Mouse (Mus musculus) lung, embryonic 15.5 days (tissue): ENCODE measurements around the gene Zfpm1. TPM values are rescaled to one million over a fixed set of nuclear protein-coding genes. Genes with fewer than 3 reads are reported as not detected.
A peak's percentile ranks its signal among the peaks of the same experiment; 100 is the strongest.

ENCODE experiments used
- ATAC-seq: fragments of 200-750 bp; cut with Nextera tagmentation; 2 replicates; pipeline ENCODE4 v1.8.0; 2017; ENCODE audit warnings: moderate number of reproducible peaks, borderline replicate concordance; ENCODE audit not compliant: low FRiP score, low TSS enrichment; ENCODE audit errors: extremely low read depth
- H3K27ac ChIP-seq: fragments of 300-500 bp; sonication (generic); 2 replicates; pipeline ENCODE4 v1.5.1; 2015; ENCODE audit warnings: moderate library complexity, mild to moderate bottlenecking, inconsistent platforms
- H3K27me3 ChIP-seq: fragments of 300-500 bp; sonication (generic); 2 replicates; pipeline ENCODE4 v1.6.1; 2015; ENCODE audit warnings: inconsistent platforms
- H3K36me3 ChIP-seq: fragments of 300-500 bp; sonication (generic); 2 replicates; pipeline ENCODE4 v1.6.1; 2015; ENCODE audit warnings: inconsistent platforms
- H3K4me1 ChIP-seq: fragments of 300-500 bp; sonication (generic); 2 replicates; pipeline ENCODE4 v1.6.1; 2015; ENCODE audit warnings: inconsistent platforms
- H3K4me2 ChIP-seq: fragments of 300-500 bp; sonication (generic); 2 replicates; pipeline ENCODE4 v1.6.1; 2015; ENCODE audit warnings: inconsistent platforms, mild to moderate bottlenecking, moderate library complexity
- H3K4me3 ChIP-seq: fragments of 300-500 bp; sonication (generic); 2 replicates; pipeline ENCODE4 v1.5.1; 2015; ENCODE audit warnings: mild to moderate bottlenecking, inconsistent platforms
- H3K9ac ChIP-seq: fragments of 300-500 bp; sonication (generic); 2 replicates; pipeline ENCODE4 v1.6.1; 2015; ENCODE audit warnings: inconsistent platforms
- H3K9me3 ChIP-seq: fragments of 300-500 bp; sonication (generic); 2 replicates; pipeline ENCODE4 v1.6.1; 2016; ENCODE audit warnings: inconsistent platforms
- WGBS: fragments of 180-500 bp; shearing (Covaris S2); methylation state at CpG from one replicate; pipeline ENCODE4 v1.1.7; 2015; 5-methylcytosine and 5-hydroxymethylcytosine counted together
- polyA plus RNA-seq: library from polyadenylated mRNA; unstranded; fragments of >200 nt; fragmentation: Nextera tagmentation; extraction: Ambion mirVana; gene quantifications from 2 replicates; pipeline ENCODE4 v1.2.1, GENCODE M21; 2015

Zfpm1 gene
- 1.3 and 1.6 TPM in 2 replicates for polyA plus RNA-seq

DNA sequence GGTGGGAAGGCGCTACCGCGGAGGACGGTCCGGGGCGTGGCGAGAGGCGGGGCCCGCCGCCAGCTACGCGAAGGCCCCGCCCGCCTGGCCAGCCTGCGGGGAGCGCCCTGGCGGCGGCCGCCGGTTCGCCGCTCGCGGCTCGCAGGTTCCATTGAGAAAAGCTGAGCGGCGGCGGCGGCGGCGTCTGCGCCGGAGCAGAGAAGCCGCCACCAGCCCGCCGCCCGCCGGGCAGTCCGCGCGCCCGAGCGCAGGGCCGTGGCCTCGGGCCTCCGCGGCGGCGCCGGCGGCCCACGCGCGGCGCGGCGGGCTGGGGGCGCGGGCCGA lies at the start of gene Zfpm1:
Gene Zfpm1, plus strand, starts transcription at position 107 of the 324 bp plus-strand sequence.
- 0% methylated on average over 19 of the region's 60 CpGs for WGBS
- Histone ChIP-seq H3K9ac (peak within 1 kb of the TSS; percentile 66), H3K4me1 (peaks cover 40% of the 10 kb centered on the region), H3K9me3 (no peaks in the 10 kb centered on the region), H3K4me2 (peak within 1 kb of the TSS; percentile 99), H3K4me3 (peak within 1 kb of the TSS; percentile 74), H3K27me3 (no peaks in the 10 kb centered on the region), H3K36me3 (no peaks in the 10 kb centered on the region), H3K27ac (peak within 1 kb of the TSS; percentile 76)
- ATAC-seq, result no peak

DNA sequence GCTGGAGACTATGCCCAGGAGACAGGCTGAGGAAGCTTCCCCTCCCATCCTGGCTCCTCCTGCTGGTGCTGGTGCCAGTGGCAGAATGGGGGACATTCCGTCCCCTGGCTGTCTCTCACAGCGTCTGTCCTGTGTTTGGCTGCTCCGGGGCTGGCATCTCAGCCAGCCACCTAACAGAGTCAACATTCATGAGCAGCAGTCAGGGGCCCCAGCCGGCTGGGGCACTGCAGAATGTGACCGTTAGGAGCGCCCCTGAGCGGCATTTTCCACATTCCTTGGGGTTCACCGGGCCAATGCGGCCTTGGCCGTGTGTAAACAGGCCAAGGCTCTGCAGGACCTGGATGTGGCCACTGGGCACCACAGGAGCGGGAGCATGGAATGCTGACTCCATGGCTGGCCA lies 47.9 kb upstream of the Zfpm1 start:
- H3K4me3 ChIP-seq, result no peak overlapping the region
- no peak for ATAC-seq

DNA sequence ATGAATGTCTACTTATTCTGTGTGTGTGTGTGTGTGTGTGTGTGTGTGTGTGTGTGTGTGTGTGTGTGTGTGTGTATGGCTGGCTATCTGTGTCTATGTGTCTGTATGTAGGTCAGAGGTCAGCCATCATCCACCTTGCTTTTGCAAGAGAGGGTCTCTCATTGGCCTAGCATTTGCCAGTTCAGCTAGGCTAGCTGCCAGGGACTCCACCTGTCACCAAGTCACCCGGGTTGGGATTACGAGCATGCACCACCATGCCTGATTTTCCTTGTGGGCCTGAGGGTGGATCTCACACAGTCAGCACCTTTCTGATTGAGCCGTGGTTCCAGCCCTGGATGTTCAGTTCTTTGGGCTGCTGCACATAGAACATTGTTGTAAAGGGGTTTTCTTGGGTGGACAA lies 45.4 kb upstream of the Zfpm1 start:
- Histone ChIP-seq H3K9ac (no peak overlapping the region), H3K27me3 (peaks cover 15% of the 10 kb centered on the region), H3K4me1 (peaks cover 19% of the 10 kb centered on the region), H3K4me3 (no peak overlapping the region), H3K9me3 (no peaks in the 10 kb centered on the region), H3K27ac (no peak overlapping the region), H3K36me3 (no peaks in the 10 kb centered on the region), H3K4me2 (no peak overlapping the region)
- 80% methylated on average over 3 of the region's 3 CpGs for WGBS
- no peak for ATAC-seq

More for the DNA sequence above, 47.9 kb upstream of the Zfpm1 start:
- Histone ChIP-seq H3K27me3 (peaks cover 40% of the 10 kb centered on the region), H3K36me3 (no peaks in the 10 kb centered on the region), H3K9me3 (no peaks in the 10 kb centered on the region), H3K9ac (no peak overlapping the region), H3K27ac (no peak overlapping the region; the same call in 1 of the 2 replicates), H3K4me2 (no peak overlapping the region), H3K4me1 (peaks cover 34% of the 10 kb centered on the region)
- WGBS, result 23% methylated on average over 11 of the region's 11 CpGs

DNA sequence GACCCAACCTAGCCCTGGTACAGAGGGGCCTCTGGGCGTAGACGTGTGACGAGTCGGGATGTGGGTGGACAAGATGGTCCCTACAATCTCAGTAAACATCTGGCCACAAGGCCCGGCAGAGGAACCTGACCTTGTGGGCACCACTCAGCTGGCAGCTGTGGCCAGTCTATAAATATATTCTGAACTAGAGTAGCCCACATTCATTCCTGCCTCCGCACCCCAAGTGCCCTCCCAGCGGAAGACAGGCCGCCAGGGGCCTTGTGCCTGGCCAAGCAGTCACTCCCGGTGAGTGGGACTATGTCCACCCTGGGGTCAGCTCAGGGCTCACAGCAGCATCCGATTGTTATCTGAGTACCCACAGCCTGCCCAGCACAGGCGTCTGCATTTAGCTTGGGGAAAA lies 43.7 kb upstream of the Zfpm1 start:
- WGBS, result 65% methylated on average over 11 of the region's 11 CpGs
- no peaks in the 10 kb centered on the region for H3K36me3 ChIP-seq
- no peak overlapping the region for H3K4me2 ChIP-seq
- H3K4me1 ChIP-seq, result peaks cover 19% of the 10 kb centered on the region
- peaks cover under 1% of the 10 kb centered on the region; the same call in 1 of the 2 replicates for H3K27me3 ChIP-seq
- no peak for ATAC-seq
- H3K27ac ChIP-seq, result no peak overlapping the region
- no peaks in the 10 kb centered on the region for H3K9me3 ChIP-seq
- no peak overlapping the region for H3K9ac ChIP-seq
- H3K4me3 ChIP-seq, result no peak overlapping the region

DNA sequence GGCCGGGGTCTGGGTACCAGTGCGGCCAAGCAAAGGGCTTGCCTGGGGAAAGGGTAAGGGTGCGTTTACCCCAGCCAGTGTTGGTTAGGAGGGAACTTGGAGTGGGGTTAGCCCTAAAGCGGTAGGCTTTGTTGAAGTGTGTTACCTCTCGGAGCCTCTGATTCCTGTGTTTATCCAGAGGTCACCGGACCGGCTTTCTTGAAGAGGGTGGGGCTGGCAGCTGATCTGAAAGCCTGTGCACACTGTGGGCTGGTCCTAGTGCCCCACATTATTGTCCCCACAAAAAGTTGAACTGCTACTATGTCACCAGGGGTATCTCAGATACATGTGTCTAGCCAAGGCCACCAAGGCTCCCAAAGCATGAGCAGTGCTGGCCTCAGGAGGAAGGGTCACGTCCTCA lies 43.2 kb upstream of the Zfpm1 start:
- no peak overlapping the region for H3K9ac ChIP-seq
- H3K36me3 ChIP-seq, result no peaks in the 10 kb centered on the region
- H3K4me3 ChIP-seq, result no peak overlapping the region
- no peaks in the 10 kb centered on the region for H3K27me3 ChIP-seq
- WGBS, result 30% methylated on average over 8 of the region's 8 CpGs
- H3K4me2 ChIP-seq, result no peak overlapping the region
- peaks cover 15% of the 10 kb centered on the region for H3K4me1 ChIP-seq
- ATAC-seq, result no peak
- H3K27ac ChIP-seq, result no peak overlapping the region
- H3K9me3 ChIP-seq, result no peaks in the 10 kb centered on the region

DNA sequence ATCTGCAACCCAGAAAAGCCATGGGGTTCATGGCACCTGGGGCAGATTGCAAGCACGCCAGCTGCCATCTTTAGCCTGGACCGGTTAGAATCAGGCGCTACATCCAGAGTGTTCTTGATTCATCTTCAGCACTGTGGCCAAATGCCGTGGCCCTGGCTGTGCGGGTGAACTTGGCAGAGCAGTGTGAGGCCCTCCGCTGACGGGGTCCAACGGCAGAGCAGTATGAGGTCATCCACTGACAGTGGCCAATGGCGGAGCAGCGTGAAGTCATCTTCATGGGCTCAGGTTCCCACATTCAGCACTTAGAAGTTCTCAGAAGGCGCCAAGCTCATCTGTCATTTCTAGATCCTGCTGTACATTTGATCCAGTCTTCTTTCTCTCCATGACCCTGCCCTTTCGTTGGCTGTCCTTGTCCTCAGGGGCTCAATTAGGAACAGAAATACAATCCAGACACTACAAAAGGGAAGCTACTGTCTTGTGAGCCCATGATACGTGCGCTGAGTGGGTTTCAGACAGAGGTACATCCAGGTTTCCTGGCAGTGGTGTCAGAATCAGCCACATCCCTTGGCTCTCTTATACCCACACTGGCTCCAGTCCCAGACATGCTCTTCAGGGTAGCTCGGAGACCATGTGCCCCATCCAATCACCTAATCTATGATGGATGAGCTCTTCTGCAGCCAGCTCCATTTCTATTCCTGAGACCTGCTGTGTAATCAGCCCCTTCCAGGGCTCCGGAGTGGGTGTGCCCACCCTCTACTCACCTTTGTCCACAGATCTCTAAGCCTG lies 41.5 kb upstream of the Zfpm1 start:
- Histone ChIP-seq H3K27ac (no peak overlapping the region), H3K9me3 (no peaks in the 10 kb centered on the region), H3K4me2 (no peak overlapping the region), H3K9ac (no peak overlapping the region), H3K36me3 (no peaks in the 10 kb centered on the region), H3K4me3 (no peak overlapping the region), H3K4me1 (peaks cover 6% of the 10 kb centered on the region; the same call in 1 of the 2 replicates), H3K27me3 (no peaks in the 10 kb centered on the region)
- 84% methylated on average over 16 of the region's 16 CpGs for WGBS
- no peak for ATAC-seq

DNA sequence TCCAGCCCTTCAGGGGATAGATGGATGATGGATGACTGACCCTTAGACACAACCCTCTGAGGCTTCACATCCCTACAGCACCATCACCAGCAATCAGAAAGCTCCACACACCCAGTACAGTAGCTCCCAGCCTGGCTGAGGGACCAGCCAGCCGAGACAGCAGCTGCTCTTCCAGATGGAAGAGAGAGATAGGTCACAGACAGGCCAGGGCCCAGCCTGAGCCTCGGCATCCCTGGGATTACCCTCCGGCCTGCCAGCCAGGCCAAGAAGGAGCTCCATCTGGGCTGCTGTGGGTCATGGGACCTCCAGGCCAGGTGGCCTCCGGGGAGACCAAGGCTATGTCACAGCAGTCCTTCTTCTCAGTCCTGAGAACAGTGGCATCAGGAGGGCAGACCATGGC lies 38.6 kb upstream of the Zfpm1 start:
- H3K36me3 ChIP-seq, result no peaks in the 10 kb centered on the region
- 66% methylated on average over 4 of the region's 4 CpGs for WGBS

DNA sequence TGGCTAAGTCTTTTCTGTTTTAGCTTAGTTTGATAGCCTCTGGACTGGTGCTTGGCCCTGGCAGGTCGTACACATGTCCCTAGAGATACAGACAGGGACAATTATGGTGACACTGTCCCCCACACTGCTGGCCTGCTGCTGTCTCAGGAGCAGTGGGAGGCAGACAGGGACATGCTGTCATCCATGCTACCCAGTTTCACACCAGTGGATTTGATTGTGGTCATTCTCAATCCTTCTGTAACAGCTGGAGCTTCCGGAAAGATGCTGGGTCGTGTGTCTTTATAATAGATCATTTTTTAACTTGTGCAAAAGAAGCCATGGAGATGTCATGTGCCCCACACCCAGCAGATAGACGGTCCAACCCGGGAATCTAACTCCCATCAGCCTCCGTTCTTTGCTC lies 36.8 kb upstream of the Zfpm1 start:
- H3K4me1 ChIP-seq, result peaks cover 10% of the 10 kb centered on the region
- H3K4me2 ChIP-seq, result no peak overlapping the region
- no peaks in the 10 kb centered on the region for H3K9me3 ChIP-seq
- H3K27ac ChIP-seq, result no peak overlapping the region
- H3K27me3 ChIP-seq, result no peaks in the 10 kb centered on the region
- H3K4me3 ChIP-seq, result no peak overlapping the region
- WGBS, result 62% methylated on average over 6 of the region's 6 CpGs
- no peaks in the 10 kb centered on the region for H3K36me3 ChIP-seq
- no peak for ATAC-seq
- no peak overlapping the region for H3K9ac ChIP-seq

More for the DNA sequence above, 38.6 kb upstream of the Zfpm1 start:
- ATAC-seq, result no peak
- Histone ChIP-seq H3K27ac (no peak overlapping the region), H3K9ac (no peak overlapping the region), H3K27me3 (no peaks in the 10 kb centered on the region), H3K4me3 (no peak overlapping the region), H3K4me1 (peaks cover 15% of the 10 kb centered on the region), H3K4me2 (no peak overlapping the region), H3K9me3 (no peaks in the 10 kb centered on the region)

DNA sequence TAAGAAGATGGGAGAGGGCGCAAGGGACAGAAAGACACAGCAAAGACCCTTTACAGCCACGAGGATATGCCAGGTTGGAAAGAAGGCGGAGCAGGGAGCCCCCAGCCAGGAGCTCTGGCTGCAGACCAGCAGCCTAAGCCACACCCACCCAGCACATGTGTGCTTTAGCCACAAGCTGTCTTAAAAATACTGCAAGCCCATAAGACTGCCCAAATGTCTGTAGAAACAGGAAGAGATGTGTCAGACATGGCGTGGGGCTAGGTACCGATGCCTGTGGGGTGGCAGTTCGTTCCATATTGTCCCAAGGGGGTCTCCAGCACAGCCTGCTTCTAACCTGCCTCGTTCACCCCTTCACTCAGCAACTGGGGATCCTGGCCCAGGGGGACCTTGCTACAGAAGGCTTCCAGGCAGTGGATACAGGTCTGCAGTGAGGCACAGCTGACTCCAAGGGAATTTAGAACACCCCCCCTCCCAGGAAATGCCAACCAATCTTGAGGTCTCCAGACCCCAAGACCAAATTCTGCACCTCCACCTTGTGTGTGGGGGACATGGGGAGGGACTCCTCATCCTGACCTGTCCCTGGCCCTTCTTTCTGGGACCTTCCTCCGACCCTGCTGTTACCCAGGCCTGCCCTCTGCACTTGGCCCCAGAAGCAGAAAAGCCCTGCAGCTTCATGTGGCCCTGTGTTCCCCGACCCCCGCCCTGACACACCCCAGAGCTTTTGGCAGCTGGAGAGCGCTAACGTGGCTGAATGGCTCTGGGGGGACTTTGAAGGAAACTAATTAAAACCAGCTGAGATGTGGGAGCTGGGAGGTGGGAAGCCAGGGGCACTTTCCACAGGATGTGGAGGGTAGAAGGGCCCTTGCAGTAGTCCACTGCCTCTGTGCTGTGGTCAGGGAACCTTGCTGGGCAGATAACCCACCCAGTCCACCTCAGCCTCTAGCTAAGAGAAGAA lies 35.4 kb upstream of the Zfpm1 start:
- no peak overlapping the region for H3K4me2 ChIP-seq
- 38% methylated on average over 12 of the region's 12 CpGs for WGBS
- no peaks in the 10 kb centered on the region for H3K27me3 ChIP-seq
- no peaks in the 10 kb centered on the region for H3K9me3 ChIP-seq
- no peak overlapping the region for H3K9ac ChIP-seq
- H3K36me3 ChIP-seq, result no peaks in the 10 kb centered on the region
- peaks cover 10% of the 10 kb centered on the region for H3K4me1 ChIP-seq
- ATAC-seq, result peak; percentile 55; the same call in 1 of the 2 replicates
- no peak overlapping the region for H3K27ac ChIP-seq
- H3K4me3 ChIP-seq, result no peak overlapping the region

DNA sequence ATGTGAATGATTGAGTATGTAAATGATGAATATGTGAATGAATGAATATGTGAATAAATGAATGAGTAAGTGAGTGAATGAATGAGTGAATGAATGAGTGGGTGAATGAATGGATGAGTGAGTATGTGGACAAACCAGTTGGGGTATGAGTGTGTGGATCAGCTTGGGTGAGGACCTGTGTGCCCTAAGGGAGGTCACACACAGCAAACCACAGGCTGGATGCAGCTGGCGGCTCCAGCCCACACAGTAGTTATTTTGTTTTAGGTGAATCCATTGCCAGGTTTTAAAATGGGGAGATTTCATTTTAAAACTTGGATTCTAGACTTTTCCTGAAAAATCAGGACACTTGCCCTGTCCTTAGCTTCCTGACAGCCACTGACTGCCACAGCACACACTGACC lies 30.2 kb upstream of the Zfpm1 start:
- Histone ChIP-seq H3K4me2 (no peak overlapping the region), H3K4me3 (no peak overlapping the region), H3K9ac (no peak overlapping the region), H3K36me3 (no peaks in the 10 kb centered on the region), H3K27me3 (peaks cover 19% of the 10 kb centered on the region), H3K27ac (no peak overlapping the region), H3K4me1 (peaks cover 1% of the 10 kb centered on the region; the same call in 1 of the 2 replicates), H3K9me3 (no peaks in the 10 kb centered on the region)
- no peak for ATAC-seq
- WGBS, result 72% methylated on average over 1 of the region's 1 CpGs

DNA sequence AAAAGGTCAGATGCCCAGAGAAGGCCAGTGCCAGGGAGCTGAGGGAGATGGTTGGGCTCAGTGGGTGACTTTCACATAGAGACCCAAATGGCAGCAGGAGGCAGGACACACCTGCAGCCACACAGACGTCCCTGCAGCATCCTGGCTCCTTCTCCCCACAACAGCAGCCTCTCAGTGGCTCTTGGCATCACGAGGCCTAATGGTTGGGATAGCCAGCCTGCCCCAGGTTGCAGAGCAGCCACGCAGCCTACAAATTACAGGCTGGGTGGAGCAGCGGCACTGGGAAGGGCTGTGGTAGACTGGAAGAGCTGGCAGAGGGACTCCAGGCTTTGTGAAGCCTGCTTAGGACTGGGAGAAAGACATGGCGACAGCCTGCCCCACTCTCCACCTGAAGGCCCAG lies 29.6 kb upstream of the Zfpm1 start:
- H3K27ac ChIP-seq, result no peak overlapping the region
- H3K4me3 ChIP-seq, result no peak overlapping the region
- no peak for ATAC-seq
- peaks cover 19% of the 10 kb centered on the region for H3K27me3 ChIP-seq
- no peaks in the 10 kb centered on the region for H3K4me1 ChIP-seq
- no peaks in the 10 kb centered on the region for H3K9me3 ChIP-seq
- no peak overlapping the region for H3K4me2 ChIP-seq
- H3K9ac ChIP-seq, result no peak overlapping the region
- 48% methylated on average over 5 of the region's 5 CpGs for WGBS
- no peaks in the 10 kb centered on the region for H3K36me3 ChIP-seq

DNA sequence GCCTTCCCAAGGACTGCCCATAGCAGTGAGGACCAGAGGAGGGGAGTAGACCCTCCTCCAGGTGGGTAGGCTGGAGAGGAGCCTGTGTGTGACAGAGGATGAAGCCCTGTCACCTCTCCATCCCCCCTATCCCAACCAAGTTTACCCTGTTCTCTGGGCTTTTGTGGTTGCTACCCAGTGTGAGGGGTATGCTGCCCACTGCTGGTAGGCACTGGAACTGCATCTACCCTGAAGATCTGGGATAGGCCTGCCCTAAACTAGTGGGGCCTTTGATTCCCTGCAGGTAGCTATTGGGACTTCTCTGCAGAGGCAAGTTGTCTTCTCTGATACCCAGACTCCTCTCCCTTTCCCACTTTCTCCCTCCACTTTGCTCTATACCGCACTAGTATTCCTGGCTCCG lies 22.6 kb upstream of the Zfpm1 start:
- Histone ChIP-seq H3K4me1 (no peaks in the 10 kb centered on the region), H3K9ac (no peak overlapping the region), H3K4me3 (no peak overlapping the region), H3K4me2 (no peak overlapping the region), H3K9me3 (no peaks in the 10 kb centered on the region), H3K36me3 (no peaks in the 10 kb centered on the region), H3K27me3 (peaks cover 14% of the 10 kb centered on the region), H3K27ac (no peak overlapping the region)
- no peak for ATAC-seq
- WGBS, result 64% methylated on average over 2 of the region's 2 CpGs
